Mouse (Mus musculus): ENCODE measurements around the gene Gpr162.

- TF ChIP-seq CTCF (IDR thresholded peaks at IDR 0.05; ENCODE audit: extremely low read depth, insufficient read depth, low read length) (no peak), POLR2A (IDR thresholded peaks at IDR 0.05; ENCODE audit: extremely low read depth, insufficient read depth, low read length) (no peak)
Measured at GRCm38 (mm10) chr6:124836411-124836810, 27.4 kb downstream of the Gpr162 start.

Measured in cortical plate, adult 2 months (tissue).